In the genomic region with DNA sequence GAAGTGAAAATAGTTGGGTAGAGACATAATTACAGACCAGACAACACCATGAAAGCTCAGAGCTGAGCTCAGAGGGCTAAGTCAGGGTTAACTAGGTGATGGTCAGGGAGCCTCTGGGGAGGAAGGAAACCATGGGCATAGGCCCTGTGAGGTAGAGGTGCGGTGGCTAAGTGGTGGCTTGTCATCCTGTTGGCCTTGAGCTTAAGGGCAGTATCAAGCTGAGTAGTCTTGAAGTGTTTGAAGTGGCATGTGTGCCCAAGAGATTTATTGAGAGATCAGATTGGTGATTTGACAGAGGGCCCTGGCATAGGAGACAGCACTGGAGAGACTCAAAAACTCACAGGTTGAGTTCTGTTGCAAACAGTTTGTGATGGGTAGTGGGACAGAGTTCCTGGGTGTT, we compare ENCODE assay signal across 24 mouse cellular contexts. TPM values are rescaled to one million over a fixed set of nuclear protein-coding genes. Genes with fewer than 3 reads are reported as not detected.
DNase-seq lines count a peak whose midpoint lies in the region; ATAC-seq lines count a peak whose summit lies in the region.
"Had no signal": no experiment of that assay in that cellular context is flagged by ENCODE, and none has a peak within 500 bp of the region (broad histone marks: within the 10 kb centered on the region; RNA-seq: fewer than 3 reads in every experiment).

No protein-coding gene starts in this region.

- H3K4me3 ChIP-seq in midbrain, embryonic 11.5 days (ENCODE audit: low read depth, low read length), result no peak overlapping the region
- no peak overlapping the region for H3K4me3 ChIP-seq in midbrain, embryonic 16.5 days (ENCODE audit: low read depth, low read length)
- H3K4me3 ChIP-seq in hindbrain, embryonic 13.5 days, result no peak overlapping the region
- H3K4me3 ChIP-seq: embryonic facial prominence, embryonic 12.5 days; embryonic facial prominence, embryonic 15.5 days; heart, adult 2 months; heart, embryonic 10.5 days; heart, embryonic 13.5 days; hindbrain, embryonic 15.5 days had no signal

- DNase-seq in midbrain, embryonic 11.5 days (ENCODE audit: low spot score, missing footprints), result peak; percentile 69
- DNase-seq in CD4-positive helper T cell, adult 2 months (ENCODE audit: low read depth, low spot score), result peak; percentile 2
- DNase-seq: adrenal gland, postnatal 10 days; adrenal gland, postnatal 36 days; cerebellum, adult 18-20 months; cerebellum, adult 9-10 months; cerebellum, postnatal 14 days; forebrain, postnatal 0 days; gastrocnemius, postnatal 36 days; heart, adult 2 months; heart, postnatal 14 days; heart, postnatal 4 days had no signal

- no peak overlapping the region for H3K27ac ChIP-seq in midbrain, embryonic 11.5 days (ENCODE audit: low read depth, low read length)
- H3K27ac ChIP-seq in midbrain, embryonic 16.5 days (ENCODE audit: low read length), result no peak overlapping the region
- H3K27ac ChIP-seq in hindbrain, embryonic 13.5 days, result no peak overlapping the region
- H3K27ac ChIP-seq: embryonic facial prominence, embryonic 12.5 days; embryonic facial prominence, embryonic 15.5 days; heart, adult 2 months; heart, embryonic 10.5 days; heart, embryonic 13.5 days; hindbrain, embryonic 15.5 days had no signal

- 89% methylated on average over 1 of the region's 1 CpGs for WGBS in midbrain, embryonic 11.5 days
- 100% methylated on average over 1 of the region's 1 CpGs for WGBS in midbrain, embryonic 16.5 days
- 96% methylated on average over 1 of the region's 1 CpGs for WGBS in hindbrain, embryonic 13.5 days

- no peaks in the 10 kb centered on the region for H3K36me3 ChIP-seq in midbrain, embryonic 11.5 days (ENCODE audit: control insufficient read depth, insufficient read depth, low read length)
- H3K36me3 ChIP-seq in midbrain, embryonic 16.5 days (ENCODE audit: control insufficient read depth, insufficient read depth, low read length), result no peaks in the 10 kb centered on the region
- no peaks in the 10 kb centered on the region for H3K36me3 ChIP-seq in hindbrain, embryonic 13.5 days
- H3K36me3 ChIP-seq: embryonic facial prominence, embryonic 12.5 days; embryonic facial prominence, embryonic 15.5 days; heart, embryonic 13.5 days; hindbrain, embryonic 15.5 days had no signal

- no peaks in the 10 kb centered on the region for H3K27me3 ChIP-seq in midbrain, embryonic 11.5 days (ENCODE audit: control insufficient read depth, insufficient read depth, low read length)
- no peaks in the 10 kb centered on the region for H3K27me3 ChIP-seq in midbrain, embryonic 16.5 days (ENCODE audit: control insufficient read depth, insufficient read depth, low read depth, low read length)
- H3K27me3 ChIP-seq in hindbrain, embryonic 13.5 days, result no peaks in the 10 kb centered on the region
- H3K27me3 ChIP-seq: embryonic facial prominence, embryonic 12.5 days; embryonic facial prominence, embryonic 15.5 days; heart, embryonic 13.5 days; hindbrain, embryonic 15.5 days; Patski had no signal

- H3K9me3 ChIP-seq in midbrain, embryonic 11.5 days (ENCODE audit: control insufficient read depth, low read length), result no peaks in the 10 kb centered on the region
- no peaks in the 10 kb centered on the region for H3K9me3 ChIP-seq in midbrain, embryonic 16.5 days (replicated peaks; ENCODE audit: control insufficient read depth, low read length, poor library complexity, severe bottlenecking)
- no peaks in the 10 kb centered on the region for H3K9me3 ChIP-seq in hindbrain, embryonic 13.5 days
- H3K9me3 ChIP-seq: embryonic facial prominence, embryonic 12.5 days; embryonic facial prominence, embryonic 15.5 days; G1E; heart, embryonic 10.5 days; heart, embryonic 13.5 days; hindbrain, embryonic 15.5 days had no signal

- H3K4me2 ChIP-seq in midbrain, embryonic 11.5 days, result no peak overlapping the region
- H3K4me2 ChIP-seq in midbrain, embryonic 16.5 days (ENCODE audit: low read length), result no peak overlapping the region
- no peak overlapping the region for H3K4me2 ChIP-seq in hindbrain, embryonic 13.5 days
- H3K4me2 ChIP-seq: embryonic facial prominence, embryonic 12.5 days; embryonic facial prominence, embryonic 15.5 days; heart, embryonic 13.5 days; hindbrain, embryonic 15.5 days had no signal

- H3K9ac ChIP-seq in midbrain, embryonic 11.5 days (ENCODE audit: low read length), result no peak overlapping the region
- H3K9ac ChIP-seq in midbrain, embryonic 16.5 days (ENCODE audit: low read depth, low read length), result no peak overlapping the region
- H3K9ac ChIP-seq in hindbrain, embryonic 13.5 days, result no peak overlapping the region
- H3K9ac ChIP-seq: embryonic facial prominence, embryonic 12.5 days; embryonic facial prominence, embryonic 15.5 days; forebrain, postnatal 0 days; heart, embryonic 13.5 days; hindbrain, embryonic 15.5 days had no signal

- H3K4me1 ChIP-seq in midbrain, embryonic 11.5 days (ENCODE audit: control insufficient read depth, insufficient read depth, low read length), result peaks cover 10% of the 10 kb centered on the region
- peaks cover 3% of the 10 kb centered on the region; the same call in 1 of the 2 replicates for H3K4me1 ChIP-seq in midbrain, embryonic 16.5 days (ENCODE audit: control insufficient read depth, insufficient read depth, low read length)
- H3K4me1 ChIP-seq in hindbrain, embryonic 13.5 days (replicated peaks), result peaks cover 37% of the 10 kb centered on the region

- ATAC-seq in midbrain, embryonic 11.5 days (ENCODE audit: low FRiP score), result no peak
- ATAC-seq in midbrain, embryonic 16.5 days, result no peak
- 0 out of 2 replicates have a peak, but pooled peaks have one; percentile 25 for ATAC-seq in monocyte, adult 5-6 weeks (replicated peaks; ENCODE audit: insufficient number of reproducible peaks, low FRiP score, low TSS enrichment, poor library complexity, severe bottlenecking)
- no peak for ATAC-seq in megakaryocyte-erythroid progenitor cell, adult 5-6 weeks (replicated peaks; ENCODE audit: low FRiP score, low TSS enrichment, poor library complexity, severe bottlenecking)
- no peak for ATAC-seq in hindbrain, embryonic 13.5 days (ENCODE audit: low FRiP score)
- ATAC-seq: forebrain, embryonic 14.5 days; forebrain, postnatal 0 days; Patski had no signal

RNA-seq across cellular contexts. Expression of a gene that starts 36.6 kb away (rescaled TPM):
- polyA plus RNA-seq in midbrain, embryonic 11.5 days (2014; fragmentation: Nextera tagmentation; extraction: Ambion mirVana), result 12.4 and 15.6 TPM in 2 replicates
- polyA plus RNA-seq in midbrain, embryonic 16.5 days (2015; fragmentation: Nextera tagmentation; extraction: Ambion mirVana), result 18.1 and 18.7 TPM in 2 replicates
- total RNA-seq in monocyte, adult 5-6 weeks (2017), result 62.3 to 108 TPM (median 83.0 TPM) in 3 replicates
- 52.4 and 58.0 TPM in 2 replicates for total RNA-seq in megakaryocyte-erythroid progenitor cell, adult 5-6 weeks (2014; fragmentation: Nextera tagmentation)
- total RNA-seq in megakaryocyte-erythroid progenitor cell, adult 5-6 weeks (2017), result 30.6 and 41.4 TPM in 2 replicates
- polyA plus RNA-seq in hindbrain, embryonic 13.5 days (2015; fragmentation: Nextera tagmentation; extraction: Ambion mirVana), result 14.3 and 16.1 TPM in 2 replicates
